In the genomic region with DNA sequence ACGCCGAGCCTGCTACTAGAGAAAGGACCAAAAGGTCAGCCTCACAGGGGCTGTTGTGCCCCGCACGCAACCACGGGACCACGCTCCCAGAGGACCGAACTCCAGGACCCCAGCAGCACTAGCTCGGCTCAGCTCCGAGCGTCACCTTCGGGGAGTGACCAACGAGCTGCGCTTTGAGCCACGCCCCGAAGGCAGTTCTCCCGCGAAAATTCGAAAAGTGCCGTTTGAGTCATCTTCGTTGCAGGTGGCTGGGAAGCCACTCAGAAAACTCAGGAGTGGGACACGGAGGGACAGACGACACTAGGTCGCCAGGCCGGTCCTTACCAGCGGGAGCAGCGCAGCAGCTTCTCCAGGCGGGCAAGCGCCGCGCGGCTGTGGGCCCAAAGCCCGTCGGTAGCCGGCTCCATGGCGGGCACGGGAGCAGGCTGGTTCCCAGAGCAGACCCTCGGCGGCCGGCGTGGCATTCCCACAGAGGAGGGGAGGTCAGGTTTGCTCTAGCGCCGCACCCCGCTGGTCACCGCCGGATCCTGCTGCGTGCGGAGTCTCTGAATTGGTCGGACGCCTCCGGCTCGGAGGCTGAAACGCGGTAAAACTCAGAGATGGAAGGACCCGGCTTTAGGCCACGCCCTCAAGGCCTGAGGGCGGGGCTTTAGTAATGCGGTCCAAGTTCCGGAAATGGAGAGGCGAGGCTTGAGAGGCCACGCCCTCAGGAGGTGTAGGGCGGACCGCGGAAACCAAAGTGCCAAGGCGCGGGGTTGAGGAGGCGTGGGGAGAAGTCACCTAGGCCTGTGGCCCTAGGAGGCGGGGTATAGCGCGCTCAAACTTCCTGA, we compare ENCODE assay signal across 7 mouse cellular contexts. TPM values are rescaled to one million over a fixed set of nuclear protein-coding genes. Genes with fewer than 3 reads are reported as not detected.
A peak's percentile ranks its signal among the peaks of the same experiment; 100 is the strongest.
DNase-seq lines count a peak whose midpoint lies in the region; ATAC-seq and TF ChIP-seq lines count a peak whose summit lies in the region.

TSS of gene Bard1 (minus strand) at position 803 of the 830 bp plus-strand sequence.

- peak; percentile 49; the same call in 1 of the 2 replicates for TF ChIP-seq POLR2A in small intestine, adult 2 months (IDR thresholded peaks at IDR 0.05; ENCODE audit: low read depth, low read length)

- WGBS in embryonic facial prominence, embryonic 10.5 days, result under 1% methylated on average over 69 of the region's 69 CpGs
- WGBS in intestine, postnatal 0 days, result under 1% methylated on average over 69 of the region's 69 CpGs
- under 1% methylated on average over 69 of the region's 69 CpGs for WGBS in midbrain, embryonic 12.5 days
- WGBS in small intestine, adult 2 months, result under 1% methylated on average over 69 of the region's 69 CpGs

- no peaks in the 10 kb centered on the region for H3K9me3 ChIP-seq in embryonic facial prominence, embryonic 10.5 days
- H3K9me3 ChIP-seq in intestine, postnatal 0 days (ENCODE audit: control insufficient read depth), result no peaks in the 10 kb centered on the region
- no peaks in the 10 kb centered on the region for H3K9me3 ChIP-seq in midbrain, embryonic 12.5 days

- peaks cover 21% of the 10 kb centered on the region for H3K4me1 ChIP-seq in embryonic facial prominence, embryonic 10.5 days
- peaks cover 4% of the 10 kb centered on the region; the same call in 1 of the 2 replicates for H3K4me1 ChIP-seq in intestine, postnatal 0 days (replicated peaks; ENCODE audit: control insufficient read depth, insufficient read depth, low read length)
- H3K4me1 ChIP-seq in midbrain, embryonic 12.5 days, result peaks cover 12% of the 10 kb centered on the region; the same call in 1 of the 2 replicates
- peaks cover 12% of the 10 kb centered on the region; the same call in 1 of the 2 replicates for H3K4me1 ChIP-seq in small intestine, adult 2 months (ENCODE audit: control insufficient read depth, insufficient read depth, insufficient read length, low read length)

- peak; percentile 91 for DNase-seq in adrenal gland, postnatal 10 days
- peak; percentile 96 for DNase-seq in embryonic facial prominence, embryonic 10.5 days (ENCODE audit: low spot score)
- peak; percentile 75 for DNase-seq in gonadal fat pad, adult 2 months (ENCODE audit: low read depth)
- DNase-seq in left cerebral cortex, postnatal 4 days, result peak; percentile 88

- ATAC-seq in intestine, postnatal 0 days, result peak; percentile 99
- ATAC-seq in midbrain, embryonic 12.5 days (ENCODE audit: low FRiP score, low read depth), result peak; percentile 95

- no peaks in the 10 kb centered on the region for H3K36me3 ChIP-seq in embryonic facial prominence, embryonic 10.5 days (replicated peaks)
- H3K36me3 ChIP-seq in intestine, postnatal 0 days (ENCODE audit: control insufficient read depth, insufficient read depth), result no peaks in the 10 kb centered on the region
- no peaks in the 10 kb centered on the region for H3K36me3 ChIP-seq in midbrain, embryonic 12.5 days
- H3K36me3 ChIP-seq in small intestine, adult 2 months (ENCODE audit: control insufficient read depth, insufficient read depth, low read length), result no peaks in the 10 kb centered on the region

- TF ChIP-seq CTCF in intestine, postnatal 0 days (IDR thresholded peaks at IDR 0.05; ENCODE audit: low read depth), result no peak
- no peak for TF ChIP-seq CTCF in small intestine, adult 2 months (IDR thresholded peaks at IDR 0.05; ENCODE audit: extremely low read depth, insufficient read length, insufficient replicate concordance, low read depth, low read length)

- peak within 1 kb of the TSS; percentile 45 for H3K9ac ChIP-seq in intestine, postnatal 0 days (ENCODE audit: low read depth, low read length)
- peak within 1 kb of the TSS; percentile 68 for H3K9ac ChIP-seq in midbrain, embryonic 12.5 days (replicated peaks)

- H3K27ac ChIP-seq in embryonic facial prominence, embryonic 10.5 days (replicated peaks), result peak within 1 kb of the TSS; percentile 93
- H3K27ac ChIP-seq in intestine, postnatal 0 days (ENCODE audit: low read depth, low read length), result peak within 1 kb of the TSS; percentile 35; the same call in 1 of the 2 replicates
- peak within 1 kb of the TSS; percentile 65 for H3K27ac ChIP-seq in midbrain, embryonic 12.5 days (replicated peaks)
- H3K27ac ChIP-seq in small intestine, adult 2 months (ENCODE audit: insufficient read depth, low read depth, low read length), result peak within 1 kb of the TSS; percentile 57

- H3K4me2 ChIP-seq in intestine, postnatal 0 days (replicated peaks; ENCODE audit: low read depth), result peak within 1 kb of the TSS; percentile 78
- peak within 1 kb of the TSS; percentile 68 for H3K4me2 ChIP-seq in midbrain, embryonic 12.5 days (replicated peaks)

- H3K27me3 ChIP-seq in embryonic facial prominence, embryonic 10.5 days (replicated peaks; ENCODE audit: low read depth, poor library complexity, severe bottlenecking), result no peaks in the 10 kb centered on the region
- no peaks in the 10 kb centered on the region for H3K27me3 ChIP-seq in intestine, postnatal 0 days (replicated peaks; ENCODE audit: control insufficient read depth, insufficient read depth, low read length)
- H3K27me3 ChIP-seq in midbrain, embryonic 12.5 days, result no peaks in the 10 kb centered on the region
- no peaks in the 10 kb centered on the region for H3K27me3 ChIP-seq in small intestine, adult 2 months (ENCODE audit: control insufficient read depth, insufficient read depth, low read length)

- intact Hi-C loops in left cerebral cortex, postnatal 4 days (cut with DNase I), result no loop called here

- H3K4me3 ChIP-seq in embryonic facial prominence, embryonic 10.5 days, result peak within 1 kb of the TSS; percentile 82
- peak within 1 kb of the TSS; percentile 81 for H3K4me3 ChIP-seq in intestine, postnatal 0 days (ENCODE audit: low read depth, low read length)
- peak within 1 kb of the TSS; percentile 76 for H3K4me3 ChIP-seq in midbrain, embryonic 12.5 days
- peak within 1 kb of the TSS; percentile 78 for H3K4me3 ChIP-seq in small intestine, adult 2 months (ENCODE audit: low read depth, low read length)

RNA-seq across cellular contexts. Expression of gene Bard1, which starts in this region (rescaled TPM):
- 1 to 10 TPM; 2.7 to 4.5 TPM for total RNA-seq in adrenal gland, postnatal 10 days (2021)
- polyA plus RNA-seq in embryonic facial prominence, embryonic 10.5 days (2016; fragmentation: Nextera tagmentation; extraction: Ambion mirVana), result 2.4 TPM in 2 replicates
- polyA plus RNA-seq in gonadal fat pad, adult 2 months (2012; rRNA removed), result 0.35 and 0.56 TPM in 2 replicates
- polyA plus RNA-seq in intestine, postnatal 0 days (2015; fragmentation: Nextera tagmentation; extraction: Ambion mirVana), result 0.51 and 0.65 TPM in 2 replicates
- total RNA-seq in left cerebral cortex, postnatal 4 days (2021), result 1 to 10 TPM; 2.4 TPM
- 1.8 and 2.0 TPM in 2 replicates for polyA plus RNA-seq in midbrain, embryonic 12.5 days (2016; fragmentation: Nextera tagmentation; extraction: Ambion mirVana)
- polyA plus RNA-seq in small intestine, adult 2 months (2012; rRNA removed), result 0.47 and 1.2 TPM in 2 replicates

Comparison
In these comparisons a context has a peak if more than half of its experiments do, and no peak if none do; other contexts are left out.
1. Peak in every context shown above with its lines: DNase-seq, ATAC-seq, H3K4me3 ChIP-seq and H3K27ac ChIP-seq.
2. Peak in DNase-seq in gonadal fat pad, adult 2 months; RNA of the gene not detected or under 1 TPM.
3. Peak in ATAC-seq, H3K4me3 ChIP-seq, H3K27ac ChIP-seq, H3K9ac ChIP-seq and H3K4me2 ChIP-seq in intestine, postnatal 0 days; RNA of the gene not detected or under 1 TPM.
4. H3K27ac ChIP-seq: peak in every context shown above with its lines; median percentile 93 in embryonic facial prominence, embryonic 10.5 days; 65 in midbrain, embryonic 12.5 days; 57 in small intestine, adult 2 months; 35 in intestine, postnatal 0 days.